Mouse (Mus musculus) MEL (cell line): ENCODE measurements at regions not wholly inside any gene's neighbourhood (a gene's known extent, or its start where the extent isn't known, plus 50 kb on each side); places are given as distances from the start of the nearest gene placed in this dataset.

Experiments
- DNase-seq: peaks from one replicate; pipeline ENCODE4 v3.0.0; 2011; ENCODE audit warnings: low read depth, low spot score
- H3K27ac ChIP-seq: 2 replicates; pipeline ENCODE4 v1.5.1; 2012; ENCODE audit warnings: low read depth, mild to moderate bottlenecking, control low read depth, low read length, moderate library complexity; ENCODE audit not compliant: control insufficient read depth
- H3K27me3 ChIP-seq, 2 experiments: fragments of 150-350 bp in 1 of 2; sonication (generic) in 1 of 2; 2 replicates each; pipeline ENCODE4 v1.6.1; 2012; ENCODE audit warnings: low read length in 2 of 2, mild to moderate bottlenecking in 2 of 2, improper control_type of control experiment in 1 of 2, moderate library complexity in 1 of 2; ENCODE audit not compliant: insufficient read depth in 2 of 2, control insufficient read depth in 1 of 2
- H3K36me3 ChIP-seq, 2 experiments: 2 replicates each; pipeline ENCODE4 v1.6.1; 2012 to 2014; ENCODE audit warnings: low read length in 2 of 2, improper control_type of control experiment in 1 of 2, inconsistent platforms in 1 of 2, mild to moderate bottlenecking in 1 of 2; ENCODE audit not compliant: insufficient read depth in 2 of 2, control insufficient read depth in 1 of 2
- H3K4me1 ChIP-seq, 2 experiments: fragments of 150-350 bp in 1 of 2; sonication (generic) in 1 of 2; 2 replicates each; pipeline ENCODE4 v1.6.1; 2012; ENCODE audit warnings: low read length in 2 of 2, improper control_type of control experiment in 1 of 2, mild to moderate bottlenecking in 1 of 2; ENCODE audit not compliant: insufficient read depth in 2 of 2, control insufficient read depth in 1 of 2
- H3K4me3 ChIP-seq, 2 experiments: fragments of 150-350 bp in 1 of 2; sonication (generic) in 1 of 2; 2 replicates each; pipeline ENCODE4 v1.5.1; 2012; ENCODE audit warnings: low read depth in 2 of 2, low read length in 2 of 2, mild to moderate bottlenecking in 2 of 2, moderate library complexity in 2 of 2, control low read depth in 1 of 2, improper control_type of control experiment in 1 of 2; ENCODE audit not compliant: control insufficient read depth in 1 of 2, insufficient read depth in 1 of 2
- H3K79me2 ChIP-seq: 2 replicates; pipeline ENCODE4 v1.6.1; 2012; ENCODE audit warnings: mild to moderate bottlenecking, low read length, moderate library complexity; ENCODE audit not compliant: control insufficient read depth, poor library complexity, insufficient read depth
- H3K9ac ChIP-seq: 2 replicates; pipeline ENCODE4 v1.6.1; 2012; ENCODE audit warnings: low read depth, mild to moderate bottlenecking, control low read depth, low read length, moderate library complexity; ENCODE audit not compliant: control insufficient read depth, poor library complexity, severe bottlenecking
- H3K9me3 ChIP-seq: fragments of 150-350 bp; sonication (generic); replicated peaks from 2 replicates; pipeline ENCODE4 v1.6.1; 2012; ENCODE audit warnings: mild to moderate bottlenecking, low read length, improper control_type of control experiment, moderate library complexity; ENCODE audit not compliant: insufficient read depth
- CHD1 ChIP-seq: IDR thresholded peaks from 2 replicates; pipeline ENCODE4 v1.6.1; 2012; ENCODE audit warnings: low read depth, mild to moderate bottlenecking, inconsistent platforms, low read length, improper control_type of control experiment
- CHD2 ChIP-seq: IDR thresholded peaks from 2 replicates; pipeline ENCODE4 v1.6.1; 2011; ENCODE audit warnings: low read length, improper control_type of control experiment
- CTCF ChIP-seq, 3 experiments: IDR thresholded peaks in 2 of 3; conservative IDR thresholded peaks in 1 of 3; 2 replicates each; pipeline ENCODE4 v1.5.1; 2011 to 2012; ENCODE audit warnings: low read length in 3 of 3, low read depth in 2 of 3, mild to moderate bottlenecking in 2 of 3, improper control_type of control experiment in 1 of 3, inconsistent platforms in 1 of 3, mixed read lengths in 1 of 3, moderate library complexity in 1 of 3; ENCODE audit not compliant: control insufficient read depth in 1 of 3, insufficient read depth in 1 of 3, poor library complexity in 1 of 3, severe bottlenecking in 1 of 3
- EP300 ChIP-seq, 2 experiments: IDR thresholded peaks; 2 replicates each; pipeline ENCODE4 v1.6.1; 2011; ENCODE audit warnings: improper control_type of control experiment in 2 of 2, low read length in 2 of 2, low read depth in 1 of 2, mild to moderate bottlenecking in 1 of 2
- GABPA ChIP-seq: IDR thresholded peaks from 2 replicates; pipeline ENCODE4 v1.6.1; 2012; ENCODE audit warnings: low read depth, mild to moderate bottlenecking, inconsistent platforms, low read length, improper control_type of control experiment, moderate library complexity
- GATA1 ChIP-seq: IDR thresholded peaks from 2 replicates; pipeline ENCODE4 v1.6.1; 2011; ENCODE audit warnings: low read depth, low read length, improper control_type of control experiment
- HCFC1 ChIP-seq: IDR thresholded peaks from 2 replicates; pipeline ENCODE4 v1.6.1; 2012; ENCODE audit warnings: low read depth, mild to moderate bottlenecking, inconsistent platforms, low read length, improper control_type of control experiment, moderate library complexity
- JUND ChIP-seq: IDR thresholded peaks from 2 replicates; pipeline ENCODE4 v1.6.1; 2011; ENCODE audit warnings: low read depth, mild to moderate bottlenecking, improper control_type of control experiment, low read length
- MAFK ChIP-seq: IDR thresholded peaks from 2 replicates; pipeline ENCODE4 v1.6.1; 2011; ENCODE audit warnings: low read depth, mild to moderate bottlenecking, low read length, improper control_type of control experiment, borderline replicate concordance
- MAZ ChIP-seq: IDR thresholded peaks from 2 replicates; pipeline ENCODE4 v1.6.1; 2012; ENCODE audit warnings: low read depth, mild to moderate bottlenecking, inconsistent platforms, low read length, improper control_type of control experiment
- MEF2A ChIP-seq: IDR thresholded peaks from 2 replicates; pipeline ENCODE4 v1.6.1; 2014; ENCODE audit warnings: low read depth, mild to moderate bottlenecking, inconsistent platforms, low read length, improper control_type of control experiment; ENCODE audit not compliant: poor library complexity, insufficient replicate concordance, severe bottlenecking; ENCODE audit errors: extremely low read depth
- MXI1 ChIP-seq: IDR thresholded peaks from 2 replicates; pipeline ENCODE4 v1.6.1; 2011; ENCODE audit warnings: mild to moderate bottlenecking, low read depth, low read length, improper control_type of control experiment
- MYC ChIP-seq: IDR thresholded peaks from 2 replicates; pipeline ENCODE4 v1.6.1; 2011; ENCODE audit warnings: low read depth, mild to moderate bottlenecking, low read length, improper control_type of control experiment, moderate library complexity
- POLR2A ChIP-seq, 2 experiments: IDR thresholded peaks; 2 replicates each; pipeline ENCODE4 v1.6.1; 2011 to 2012; ENCODE audit warnings: low read length in 2 of 2, mild to moderate bottlenecking in 2 of 2, control low read depth in 1 of 2, improper control_type of control experiment in 1 of 2, low read depth in 1 of 2, moderate library complexity in 1 of 2; ENCODE audit not compliant: control insufficient read depth in 1 of 2, insufficient read depth in 1 of 2, poor library complexity in 1 of 2
- POLR2AphosphoS5 ChIP-seq: IDR thresholded peaks from 2 replicates; pipeline ENCODE4 v1.6.1; 2012; ENCODE audit warnings: low read depth, borderline replicate concordance, mild to moderate bottlenecking, inconsistent platforms, low read length, moderate library complexity, mixed read lengths
- RAD21 ChIP-seq: IDR thresholded peaks from 2 replicates; pipeline ENCODE4 v1.6.1; 2011; ENCODE audit warnings: mild to moderate bottlenecking, low read depth, low read length, improper control_type of control experiment
- RCOR1 ChIP-seq: IDR thresholded peaks from 2 replicates; pipeline ENCODE4 v1.6.1; 2012; ENCODE audit warnings: low read depth, mild to moderate bottlenecking, inconsistent platforms, low read length, improper control_type of control experiment
- SIN3A ChIP-seq: IDR thresholded peaks from 2 replicates; pipeline ENCODE4 v1.6.1; 2012; ENCODE audit warnings: low read length, improper control_type of control experiment, inconsistent platforms
- SMC3 ChIP-seq: IDR thresholded peaks from 2 replicates; pipeline ENCODE4 v1.6.1; 2011; ENCODE audit warnings: low read depth, low read length, improper control_type of control experiment
- TAL1 ChIP-seq: IDR thresholded peaks from 2 replicates; pipeline ENCODE4 v1.6.1; 2012; ENCODE audit warnings: mild to moderate bottlenecking, inconsistent platforms, low read length, moderate library complexity, mixed read lengths
- TCF12 ChIP-seq: IDR thresholded peaks from 2 replicates; pipeline ENCODE4 v1.6.1; 2014; ENCODE audit warnings: low read depth, mild to moderate bottlenecking, inconsistent platforms, low read length, improper control_type of control experiment, moderate library complexity
- USF1 ChIP-seq: IDR thresholded peaks from 2 replicates; pipeline ENCODE4 v1.6.1; 2014; ENCODE audit warnings: low read depth, mild to moderate bottlenecking, inconsistent platforms, low read length, improper control_type of control experiment, moderate library complexity
- USF2 ChIP-seq, 2 experiments: IDR thresholded peaks; 2 replicates each; pipeline ENCODE4 v1.6.1; 2011 to 2012; ENCODE audit warnings: improper control_type of control experiment in 2 of 2, low read length in 2 of 2, borderline replicate concordance in 1 of 2, inconsistent platforms in 1 of 2, low read depth in 1 of 2, mild to moderate bottlenecking in 1 of 2; ENCODE audit not compliant: insufficient read depth in 1 of 2
- ZC3H11A ChIP-seq: IDR thresholded peaks from 2 replicates; pipeline ENCODE4 v1.6.1; 2012; ENCODE audit warnings: low read depth, mild to moderate bottlenecking, inconsistent platforms, low read length, improper control_type of control experiment
- ZNF384 ChIP-seq: IDR thresholded peaks from 2 replicates; pipeline ENCODE4 v1.6.1; 2012; ENCODE audit warnings: low read depth, mild to moderate bottlenecking, inconsistent platforms, low read length, improper control_type of control experiment

DNA sequence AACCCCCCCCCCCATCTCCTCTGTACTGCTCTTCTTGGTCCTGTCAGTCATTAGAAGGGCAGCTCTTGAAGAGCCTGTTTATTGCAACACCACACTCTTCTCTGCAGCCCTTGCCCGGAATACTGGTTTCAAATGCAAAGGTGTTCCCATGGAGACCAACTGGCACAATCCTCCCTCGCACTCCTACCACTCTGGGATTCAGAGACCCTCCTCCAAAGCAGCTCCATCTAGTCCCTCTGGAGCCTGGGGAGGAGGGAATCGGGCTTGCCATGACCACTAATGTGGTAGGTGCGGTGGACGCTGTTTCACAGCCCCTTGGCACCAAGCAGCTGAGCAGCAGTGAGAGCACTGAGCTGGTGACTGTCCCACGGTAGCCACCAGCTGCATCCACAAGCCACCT lies 83.1 kb downstream of the Stk35 start:
- TF ChIP-seq POLR2AphosphoS5 (no peak), ZC3H11A (no peak), RAD21 (no peak), ZNF384 (no peak), CTCF (IDR thresholded peaks at IDR 0.05 in 2 of 3, conservative IDR thresholded peaks at IDR 0.05 in 1 of 3; ENCODE audit: control insufficient read depth in 1 of 3, insufficient read depth in 1 of 3, low read depth in 2 of 3, low read length in 3 of 3, poor library complexity in 1 of 3, severe bottlenecking in 1 of 3) (no peak), MYC (no peak), CHD1 (no peak), USF1 (no peak), RCOR1 (no peak), MAFK (no peak), CHD2 (no peak), EP300 (IDR thresholded peaks at IDR 0.05; ENCODE audit: low read depth in 1 of 2, low read length in 2 of 2) (no peak), MEF2A (no peak)
- TF ChIP-seq, all 39 proteins: peak for 0
- Histone ChIP-seq H3K9ac (no peak overlapping the region), H3K4me3 (no peak overlapping the region), H3K27ac (no peak overlapping the region), H3K4me1 (no peaks in the 10 kb centered on the region), H3K27me3 (no peaks in the 10 kb centered on the region; a peak in 3 of 4 replicates), H3K9me3 (no peaks in the 10 kb centered on the region), H3K36me3 (no peaks in the 10 kb centered on the region), H3K79me2 (no peaks in the 10 kb centered on the region)
- no peak for DNase-seq

DNA sequence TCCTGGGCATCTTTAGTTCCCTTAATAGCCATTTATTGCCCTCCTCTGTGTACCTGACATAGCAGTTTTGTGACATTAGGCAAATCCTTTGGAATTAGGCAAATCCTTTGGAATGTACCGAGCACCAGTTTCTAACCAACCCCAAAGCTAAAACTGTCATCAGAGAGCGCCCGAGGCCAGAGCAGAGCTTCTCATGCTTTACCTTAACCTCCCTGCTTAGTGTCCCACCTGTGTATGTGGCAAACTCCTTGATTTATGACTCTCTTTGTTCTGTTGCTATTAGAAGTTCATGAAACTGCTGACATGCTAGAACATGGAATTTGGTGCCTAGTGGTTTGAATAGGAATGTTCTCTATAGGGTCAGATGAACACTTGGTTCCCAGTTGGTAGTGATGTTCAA lies 84.0 kb downstream of the Stk35 start:
- Histone ChIP-seq H3K27me3 (no peaks in the 10 kb centered on the region; a peak in 3 of 4 replicates), H3K4me1 (no peaks in the 10 kb centered on the region), H3K9me3 (no peaks in the 10 kb centered on the region), H3K79me2 (no peaks in the 10 kb centered on the region), H3K27ac (no peak overlapping the region), H3K4me3 (no peak overlapping the region), H3K9ac (no peak overlapping the region), H3K36me3 (no peaks in the 10 kb centered on the region)
- DNase-seq = no peak
- TF ChIP-seq CTCF (IDR thresholded peaks at IDR 0.05 in 2 of 3, conservative IDR thresholded peaks at IDR 0.05 in 1 of 3; ENCODE audit: control insufficient read depth in 1 of 3, insufficient read depth in 1 of 3, low read depth in 2 of 3, low read length in 3 of 3, poor library complexity in 1 of 3, severe bottlenecking in 1 of 3) (no peak), RCOR1 (no peak), GABPA (no peak), MAFK (no peak), ZNF384 (no peak)

DNA sequence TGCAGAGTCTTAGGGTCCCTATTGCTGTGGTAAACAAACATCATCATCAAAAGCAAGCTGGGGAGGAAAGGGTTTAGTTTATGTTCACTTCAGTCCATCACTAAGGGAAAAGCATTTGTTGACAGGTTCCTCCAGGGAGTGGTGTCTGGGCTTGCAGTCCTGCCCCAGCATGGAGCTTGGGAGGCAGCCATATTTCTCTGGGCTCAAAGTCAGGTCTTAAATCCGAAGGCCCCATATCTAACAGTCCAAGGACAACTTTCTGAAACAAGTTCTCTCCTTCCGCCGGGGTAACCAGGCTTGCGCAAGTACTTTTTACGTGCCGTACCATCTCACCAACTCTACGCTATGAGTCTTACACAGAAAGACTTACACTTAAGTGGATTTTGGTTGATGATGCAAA lies 85.2 kb downstream of the Stk35 start:
- H3K4me3 ChIP-seq = no peak overlapping the region
- no peak for TF ChIP-seq RAD21
- no peak for TF ChIP-seq SIN3A
- no peak for TF ChIP-seq TCF12
- no peak for TF ChIP-seq MAZ
- no peak for TF ChIP-seq EP300 (IDR thresholded peaks at IDR 0.05; ENCODE audit: low read depth in 1 of 2, low read length in 2 of 2)
- no peak for TF ChIP-seq HCFC1
- TF ChIP-seq GATA1 = no peak
- no peak for TF ChIP-seq USF2 (IDR thresholded peaks at IDR 0.05; ENCODE audit: borderline replicate concordance in 1 of 2, insufficient read depth in 1 of 2, low read depth in 1 of 2, low read length in 2 of 2)
- no peak for TF ChIP-seq MEF2A
- no peak for TF ChIP-seq ZC3H11A
- TF ChIP-seq MYC = no peak
- TF ChIP-seq CHD1 = no peak
- no peak for TF ChIP-seq SMC3
- TF ChIP-seq TAL1 = no peak
- no peak for TF ChIP-seq JUND
- TF ChIP-seq MXI1 = no peak
- TF ChIP-seq POLR2A (IDR thresholded peaks at IDR 0.05; ENCODE audit: control insufficient read depth in 1 of 2, insufficient read depth in 1 of 2, low read depth in 1 of 2, low read length in 2 of 2, poor library complexity in 1 of 2) = no peak

More for the DNA sequence above, 85.2 kb downstream of the Stk35 start:
- no peak overlapping the region for H3K9ac ChIP-seq
- DNase-seq = no peak
- no peaks in the 10 kb centered on the region for H3K36me3 ChIP-seq
- no peaks in the 10 kb centered on the region for H3K9me3 ChIP-seq
- H3K27me3 ChIP-seq = peaks cover 0 to 3% of the 10 kb centered on the region in 2 experiments; a peak in 3 of 4 replicates
- H3K79me2 ChIP-seq = no peaks in the 10 kb centered on the region
- no peak overlapping the region for H3K27ac ChIP-seq
- H3K4me1 ChIP-seq = no peaks in the 10 kb centered on the region
